Mouse (Mus musculus) heart, embryonic 14.5 days (tissue): ENCODE measurements around the gene Tsnaxip1. TPM values are rescaled to one million over a fixed set of nuclear protein-coding genes. Genes with fewer than 3 reads are reported as not detected.

Source experiments
- ATAC-seq: fragments of 200-750 bp; cut with Nextera tagmentation; 2 replicates; pipeline ENCODE4 v1.8.0; 2017; ENCODE audit warnings: low read depth, moderate TSS enrichment; ENCODE audit not compliant: insufficient number of reproducible peaks, insufficient read depth, low FRiP score
- H3K27ac ChIP-seq, 2 experiments: fragments of 200-500 bp in 1 of 2; fragments of 300-500 bp in 1 of 2; sonication (generic) in 1 of 2; replicated peaks in 1 of 2; 2 replicates each; pipeline ENCODE4 v1.5.1; 2012 to 2014; ENCODE audit warnings: low read depth in 2 of 2, low read length in 2 of 2, control low read depth in 1 of 2, mild to moderate bottlenecking in 1 of 2, mixed read lengths in 1 of 2; ENCODE audit not compliant: control insufficient read depth in 1 of 2, insufficient read depth in 1 of 2
- H3K27me3 ChIP-seq: fragments of 300-500 bp; sonication (generic); 2 replicates; pipeline ENCODE4 v1.6.1; 2014; ENCODE audit warnings: mild to moderate bottlenecking, low read length, control low read depth; ENCODE audit not compliant: control insufficient read depth, insufficient read depth
- H3K36me3 ChIP-seq: fragments of 300-500 bp; sonication (generic); 2 replicates; pipeline ENCODE4 v1.6.1; 2014; ENCODE audit warnings: mild to moderate bottlenecking, control low read depth, low read length, mixed read lengths; ENCODE audit not compliant: control insufficient read depth, insufficient read depth
- H3K4me1 ChIP-seq, 2 experiments: fragments of 200-500 bp in 1 of 2; fragments of 300-500 bp in 1 of 2; sonication (generic) in 1 of 2; 2 replicates each; pipeline ENCODE4 v1.6.1; 2012 to 2014; ENCODE audit warnings: low read length in 2 of 2, control low read depth in 1 of 2, mixed read lengths in 1 of 2; ENCODE audit not compliant: control insufficient read depth in 2 of 2, insufficient read depth in 2 of 2
- H3K4me2 ChIP-seq: fragments of 300-500 bp; sonication (generic); 2 replicates; pipeline ENCODE4 v1.6.1; 2014; ENCODE audit warnings: mild to moderate bottlenecking, low read length
- H3K4me3 ChIP-seq, 2 experiments: fragments of 200-500 bp in 1 of 2; fragments of 300-500 bp in 1 of 2; sonication (generic) in 1 of 2; 2 replicates each; pipeline ENCODE4 v1.5.1; 2012 to 2014; ENCODE audit warnings: low read length in 2 of 2, mild to moderate bottlenecking in 2 of 2, control low read depth in 1 of 2, low read depth in 1 of 2, moderate library complexity in 1 of 2; ENCODE audit not compliant: control insufficient read depth in 1 of 2, insufficient read depth in 1 of 2
- H3K9ac ChIP-seq: fragments of 300-500 bp; sonication (generic); 2 replicates; pipeline ENCODE4 v1.6.1; 2014; ENCODE audit warnings: mild to moderate bottlenecking, low read length
- H3K9me3 ChIP-seq: fragments of 300-500 bp; sonication (generic); 2 replicates; pipeline ENCODE4 v1.6.1; 2016; ENCODE audit warnings: low read length, control low read depth; ENCODE audit not compliant: control insufficient read depth
- WGBS: fragments of 180-500 bp; shearing (Covaris S2); extraction: QIAGEN DNeasy Blood & Tissue Kit; methylation state at CpG from one replicate; pipeline ENCODE4 v1.1.7; 2014; 5-methylcytosine and 5-hydroxymethylcytosine counted together
- polyA plus RNA-seq: library from polyadenylated mRNA; unstranded; fragments of >200 nt; fragmentation: Nextera tagmentation; extraction: Ambion mirVana; gene quantifications from 2 replicates; pipeline ENCODE4 v1.2.1, GENCODE M21; 2014

The Tsnaxip1 gene
- polyA plus RNA-seq, 1 experiment from 2014 or later: not detected

DNA sequence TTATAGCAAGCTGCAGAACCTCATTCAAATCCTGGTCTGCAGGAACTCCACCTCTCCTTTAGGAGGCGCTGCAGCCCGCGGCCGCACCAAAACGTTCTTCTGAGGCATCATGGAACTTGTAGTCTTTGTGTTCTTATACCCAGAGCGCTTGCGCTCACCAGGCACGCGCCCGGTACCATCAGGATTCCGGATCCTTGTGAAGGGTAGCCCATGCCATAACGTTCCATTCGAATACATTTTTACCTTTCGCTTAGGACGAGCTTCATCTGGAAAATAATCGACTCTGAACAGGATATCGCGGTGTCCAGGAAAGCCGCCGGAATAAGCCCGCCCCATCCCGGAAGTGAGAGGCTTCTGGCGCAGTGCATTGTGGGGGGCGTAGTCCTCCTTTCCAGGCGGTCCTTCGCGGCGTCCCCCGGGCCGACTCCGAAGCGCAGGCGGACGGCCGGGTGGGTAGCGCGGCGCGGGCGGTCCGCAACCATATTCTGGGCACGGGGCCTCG is 27.2 kb downstream of the Tsnaxip1 start, which contains the start of gene Thap11:
Gene Thap11 (plus strand): TSS at position 418 of the 502 bp plus-strand sequence.
- WGBS: under 1% methylated on average over 43 of the region's 43 CpGs
- ATAC-seq: peak; percentile 85
- Histone ChIP-seq H3K27ac (peak within 1 kb of the TSS; percentile 83 to 91), H3K36me3 (peaks cover 16% of the 10 kb centered on the region), H3K4me1 (peaks cover 17 to 33% of the 10 kb centered on the region in 2 experiments), H3K9ac (peak within 1 kb of the TSS; percentile 87), H3K4me3 (peak within 1 kb of the TSS; percentile 84 to 92), H3K4me2 (peak within 1 kb of the TSS; percentile 80), H3K27me3 (no peaks in the 10 kb centered on the region), H3K9me3 (no peaks in the 10 kb centered on the region)

DNA sequence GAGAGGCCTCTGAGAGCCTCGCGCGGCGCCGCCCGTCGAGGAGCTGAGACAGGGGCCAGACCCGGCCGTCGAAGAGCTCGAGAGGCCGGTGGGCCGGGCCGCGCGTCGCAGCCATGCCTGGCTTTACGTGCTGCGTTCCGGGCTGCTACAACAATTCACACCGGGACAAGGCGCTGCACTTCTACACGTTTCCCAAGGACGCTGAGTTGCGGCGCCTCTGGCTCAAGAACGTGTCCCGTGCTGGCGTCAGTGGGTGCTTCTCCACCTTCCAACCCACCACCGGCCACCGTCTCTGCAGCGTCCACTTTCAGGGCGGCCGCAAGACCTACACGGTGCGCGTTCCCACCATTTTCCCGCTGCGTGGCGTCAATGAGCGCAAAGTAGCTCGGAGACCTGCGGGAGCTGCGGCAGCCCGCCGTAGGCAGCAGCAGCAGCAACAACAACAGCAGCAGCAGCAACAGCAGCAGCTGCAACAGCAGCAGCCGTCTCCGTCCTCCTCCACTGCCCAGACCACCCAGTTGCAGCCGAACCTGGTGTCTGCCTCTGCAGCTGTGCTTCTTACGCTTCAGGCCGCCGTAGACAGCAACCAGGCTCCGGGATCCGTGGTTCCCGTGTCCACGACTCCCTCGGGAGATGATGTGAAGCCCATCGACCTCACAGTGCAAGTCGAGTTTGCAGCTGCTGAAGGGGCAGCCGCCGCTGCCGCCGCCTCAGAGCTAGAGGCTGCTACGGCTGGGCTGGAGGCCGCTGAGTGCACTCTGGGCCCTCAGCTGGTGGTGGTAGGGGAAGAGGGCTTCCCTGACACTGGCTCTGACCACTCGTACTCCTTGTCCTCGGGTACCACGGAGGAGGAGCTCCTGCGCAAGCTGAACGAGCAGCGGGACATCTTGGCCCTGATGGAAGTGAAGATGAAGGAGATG is 28.0 kb downstream of the Tsnaxip1 start:
- Histone ChIP-seq H3K27ac (peak overlapping the region; percentile 81 to 83), H3K9ac (peak overlapping the region; percentile 87), H3K27me3 (no peaks in the 10 kb centered on the region), H3K36me3 (peaks cover 14% of the 10 kb centered on the region; the same call in 1 of the 2 replicates), H3K4me2 (peak overlapping the region; percentile 80), H3K4me1 (peaks cover 16 to 29% of the 10 kb centered on the region in 2 experiments), H3K4me3 (peak overlapping the region; percentile 84 to 92), H3K9me3 (no peaks in the 10 kb centered on the region)
- under 1% methylated on average over 71 of the region's 71 CpGs for WGBS
- peak; percentile 7; the same call in 1 of the 2 replicates for ATAC-seq

DNA sequence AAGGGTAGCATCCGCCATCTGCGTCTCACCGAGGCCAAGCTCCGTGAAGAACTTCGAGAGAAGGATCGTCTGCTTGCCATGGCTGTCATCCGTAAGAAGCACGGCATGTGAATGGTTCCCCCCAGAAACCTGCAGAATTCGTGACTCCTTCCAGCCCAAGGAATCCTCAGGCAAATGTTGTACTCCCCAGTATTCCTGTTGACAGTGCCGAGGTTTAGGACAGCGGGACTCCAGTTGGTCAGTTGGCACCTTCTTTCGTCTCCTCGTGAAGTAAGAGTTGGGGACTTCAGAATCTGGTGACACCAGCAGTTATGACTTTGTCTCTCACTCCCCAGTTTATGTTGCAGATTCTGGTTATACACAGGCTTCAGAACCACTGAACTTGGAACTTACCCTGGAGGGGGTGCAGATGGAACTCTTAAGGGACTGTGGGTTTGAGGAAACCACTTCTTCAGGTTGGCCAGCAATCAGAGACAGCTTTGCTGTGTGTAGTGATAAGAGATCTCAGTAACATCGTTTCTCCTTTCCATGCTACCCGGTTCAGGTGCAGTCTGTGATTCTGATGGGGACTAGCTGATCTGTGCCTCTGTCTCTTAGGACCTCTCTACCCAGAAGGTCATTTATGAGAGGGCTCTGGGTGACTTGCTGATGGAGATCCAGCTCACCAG is 28.8 kb downstream of the Tsnaxip1 start:
- Histone ChIP-seq H3K4me3 (peak overlapping the region; percentile 84 to 92), H3K27me3 (no peaks in the 10 kb centered on the region), H3K4me1 (peaks cover 13 to 27% of the 10 kb centered on the region in 2 experiments), H3K9me3 (no peaks in the 10 kb centered on the region), H3K9ac (peak overlapping the region; percentile 87), H3K4me2 (peak overlapping the region; percentile 80), H3K36me3 (peaks cover 14% of the 10 kb centered on the region; the same call in 1 of the 2 replicates), H3K27ac (peak overlapping the region; percentile 81 to 83; a peak in 3 of 4 replicates)
- 10% methylated on average over 15 of the region's 15 CpGs for WGBS
- no peak for ATAC-seq

DNA sequence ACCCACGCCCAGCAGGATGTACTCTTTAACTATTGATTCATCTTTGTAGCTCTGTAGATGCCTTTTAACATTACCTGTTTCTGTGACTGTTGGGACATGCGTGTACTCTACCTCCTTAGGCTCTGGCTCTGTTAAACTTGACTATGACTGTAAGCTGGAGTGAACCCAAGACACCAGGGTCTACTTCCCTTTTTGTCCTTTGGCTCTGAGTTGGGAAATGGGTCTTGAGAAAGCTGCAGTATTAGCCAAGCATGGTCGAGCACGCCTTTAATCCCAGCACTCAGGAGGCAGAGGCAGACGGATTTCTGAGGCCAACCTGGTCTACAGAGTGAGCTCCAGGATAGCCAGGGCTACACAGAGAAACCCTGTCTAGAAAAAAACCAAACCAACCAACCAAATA is 31.0 kb downstream of the Tsnaxip1 start:
- Histone ChIP-seq H3K9me3 (no peaks in the 10 kb centered on the region), H3K4me1 (peaks cover 13 to 38% of the 10 kb centered on the region in 2 experiments), H3K4me3 (no peak overlapping the region), H3K27ac (no peak overlapping the region), H3K36me3 (peaks cover 21% of the 10 kb centered on the region), H3K27me3 (no peaks in the 10 kb centered on the region), H3K4me2 (no peak overlapping the region), H3K9ac (no peak overlapping the region)
- WGBS: 87% methylated on average over 5 of the region's 5 CpGs
- no peak for ATAC-seq

DNA sequence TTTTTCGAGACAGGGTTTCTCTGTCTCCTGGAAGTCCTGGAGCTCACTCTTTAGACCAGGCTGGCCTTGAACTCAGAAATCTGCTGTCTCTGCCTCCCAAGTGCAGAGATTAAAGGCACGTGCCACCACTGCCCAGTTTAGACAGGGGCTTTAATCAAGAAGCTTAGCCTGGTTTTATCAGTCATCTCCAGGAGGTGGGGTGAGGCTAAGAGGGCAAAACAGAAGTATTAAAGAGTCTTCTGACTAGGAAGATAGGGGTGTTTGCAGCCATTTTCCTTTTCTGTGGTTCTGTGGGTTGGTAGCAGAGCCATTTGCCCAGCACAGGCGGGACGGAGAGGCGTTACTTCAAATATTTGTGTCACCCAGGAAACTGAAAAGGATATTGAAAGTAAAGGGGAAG is 31.8 kb downstream of the Tsnaxip1 start:
- H3K9ac ChIP-seq: no peak overlapping the region; the same call in 1 of the 2 replicates
- WGBS: 68% methylated on average over 5 of the region's 5 CpGs
- no peak overlapping the region for H3K4me2 ChIP-seq
- H3K27me3 ChIP-seq: no peaks in the 10 kb centered on the region
- peak overlapping the region in 1 of 2 experiments; percentile 85; a peak in 1 of 4 replicates for H3K27ac ChIP-seq
- H3K36me3 ChIP-seq: peaks cover 23% of the 10 kb centered on the region
- no peaks in the 10 kb centered on the region for H3K9me3 ChIP-seq
- no peak overlapping the region for H3K4me3 ChIP-seq
- no peak for ATAC-seq
- peaks cover 11 to 38% of the 10 kb centered on the region in 2 experiments for H3K4me1 ChIP-seq

DNA sequence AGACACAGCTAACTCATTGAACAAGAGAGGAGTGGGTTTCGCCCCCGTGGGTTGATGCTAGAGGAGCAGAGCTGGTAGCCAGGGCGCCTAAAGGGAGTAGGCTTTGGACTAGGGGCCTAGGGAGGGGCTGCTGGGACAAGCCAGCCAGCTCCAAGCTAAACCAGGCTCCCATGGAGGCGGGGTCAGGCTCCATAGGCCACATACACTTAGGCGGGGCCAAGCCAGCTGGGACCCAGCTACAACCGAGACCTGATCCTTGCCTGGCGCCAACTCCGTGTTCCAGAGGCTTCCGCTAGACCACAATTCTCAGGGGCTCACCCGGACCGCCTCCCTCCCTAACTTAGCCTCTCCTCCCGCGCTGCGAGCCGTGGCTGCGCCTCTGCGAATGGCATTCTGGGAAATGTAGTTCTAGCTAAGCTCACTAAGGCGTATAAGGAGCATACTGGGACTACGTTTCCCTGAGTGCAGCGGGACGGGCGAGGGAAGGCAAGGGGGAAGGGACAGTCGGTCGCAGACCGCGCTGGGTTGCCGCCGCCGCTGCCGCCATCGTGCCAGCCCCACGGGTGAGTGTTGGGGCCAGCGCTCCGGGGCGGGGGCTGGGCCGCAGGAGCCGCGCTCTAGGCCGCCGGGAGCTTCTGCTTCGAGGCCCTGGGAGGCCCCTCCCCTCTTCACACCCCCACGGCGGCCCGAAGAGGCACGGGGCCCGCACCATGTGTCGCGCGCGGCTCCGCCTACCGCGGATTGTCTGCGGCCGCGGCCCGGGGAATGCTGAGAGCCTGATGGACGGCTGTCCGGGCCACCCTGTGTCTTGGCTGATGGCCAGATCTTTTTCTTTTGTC is 32.8 kb downstream of the Tsnaxip1 start, which contains the start of gene Nutf2:
Gene Nutf2 (plus strand): TSS at position 438 of the 839 bp plus-strand sequence.
- peaks cover 11 to 38% of the 10 kb centered on the region in 2 experiments for H3K4me1 ChIP-seq
- peak within 1 kb of the TSS; percentile 94 to 96 for H3K4me3 ChIP-seq
- H3K36me3 ChIP-seq: peaks cover 26% of the 10 kb centered on the region
- under 1% methylated on average over 57 of the region's 59 CpGs for WGBS
- peak within 1 kb of the TSS; percentile 91 for H3K4me2 ChIP-seq
- H3K9ac ChIP-seq: peak within 1 kb of the TSS; percentile 96
- peak; percentile 97 for ATAC-seq
- H3K9me3 ChIP-seq: no peaks in the 10 kb centered on the region
- H3K27ac ChIP-seq: peak within 1 kb of the TSS; percentile 86 to 90
- no peaks in the 10 kb centered on the region for H3K27me3 ChIP-seq
